Mouse (Mus musculus) liver, embryonic 18 days (tissue): ENCODE data around the gene Srpx. TPM values are rescaled to one million over a fixed set of nuclear protein-coding genes. Genes with fewer than 3 reads are reported as not detected.

Source experiments
- polyA plus RNA-seq: library from polyadenylated mRNA; depleted of rRNA; stranded (reverse); fragments of >200 nt; gene quantifications from 2 replicates; pipeline ENCODE4 v1.2.3, GENCODE M21; 2012; rRNA removed

The Srpx gene
- polyA plus RNA-seq, result 1.1 TPM in 2 replicates

GRCm38 (mm10) chrX:10117065-10117719 lies at the start of gene Srpx:
Srpx (minus strand) TSS chrX:10117709.

Other genes starting within 250 kb of the Srpx start
- gene Sytl5, start 232.1 kb downstream of the Srpx start, polyA plus RNA-seq, result 0.68 and 0.97 TPM in 2 replicates
- 1.1 and 1.3 TPM in 2 replicates for gene Rpgr, start 99.2 kb upstream of the Srpx start, polyA plus RNA-seq
- 36.7 and 49.0 TPM in 2 replicates for gene Otc, start 134.6 kb upstream of the Srpx start, polyA plus RNA-seq